Mouse (Mus musculus) neural tube, embryonic 11.5 days (tissue): Measurements from ENCODE around the gene Senp7. TPM values are rescaled to one million over a fixed set of nuclear protein-coding genes. Genes with fewer than 3 reads are reported as not detected.

Experiments used
- ATAC-seq: fragments of 200-750 bp; cut with Nextera tagmentation; 2 replicates; pipeline ENCODE4 v1.8.0; 2017; ENCODE audit warnings: moderate number of reproducible peaks, mild to moderate bottlenecking, moderate TSS enrichment, moderate library complexity; ENCODE audit not compliant: insufficient read depth, low FRiP score, low TSS enrichment
- DNase-seq: peaks from one replicate; pipeline ENCODE4 v3.0.0-alpha.2; 2015; ENCODE audit warnings: low spot score
- H3K27ac ChIP-seq: fragments of 300-500 bp; sonication (generic); 2 replicates; pipeline ENCODE4 v1.5.1; 2014; ENCODE audit warnings: low read depth, mild to moderate bottlenecking, low read length
- H3K27me3 ChIP-seq: fragments of 300-500 bp; sonication (generic); 2 replicates; pipeline ENCODE4 v1.6.1; 2014; ENCODE audit warnings: mild to moderate bottlenecking, low read length, mixed read lengths; ENCODE audit not compliant: control insufficient read depth, insufficient read depth
- H3K36me3 ChIP-seq: fragments of 300-500 bp; sonication (generic); 2 replicates; pipeline ENCODE4 v1.6.1; 2014; ENCODE audit warnings: mild to moderate bottlenecking, low read length, moderate library complexity, mixed read lengths; ENCODE audit not compliant: control insufficient read depth, insufficient read depth
- H3K4me1 ChIP-seq: fragments of 300-500 bp; sonication (generic); 2 replicates; pipeline ENCODE4 v1.6.1; 2014; ENCODE audit warnings: low read length, mixed read lengths; ENCODE audit not compliant: control insufficient read depth, insufficient read depth
- H3K4me2 ChIP-seq: fragments of 300-500 bp; sonication (generic); 2 replicates; pipeline ENCODE4 v1.6.1; 2014; ENCODE audit warnings: low read depth, mild to moderate bottlenecking, moderate library complexity
- H3K4me3 ChIP-seq: fragments of 300-500 bp; sonication (generic); 2 replicates; pipeline ENCODE4 v1.5.1; 2014; ENCODE audit warnings: low read depth, low read length
- H3K9ac ChIP-seq: fragments of 300-500 bp; sonication (generic); 2 replicates; pipeline ENCODE4 v1.6.1; 2014; ENCODE audit warnings: mild to moderate bottlenecking, low read length
- H3K9me3 ChIP-seq: fragments of 300-500 bp; sonication (generic); 2 replicates; pipeline ENCODE4 v1.6.1; 2016; ENCODE audit warnings: low read length; ENCODE audit not compliant: control insufficient read depth
- WGBS: fragments of 180-500 bp; shearing (Covaris S2); extraction: QIAGEN DNeasy Blood & Tissue Kit; methylation state at CpG from one replicate; pipeline ENCODE4 v1.1.7; 2014; 5-methylcytosine and 5-hydroxymethylcytosine counted together
- polyA plus RNA-seq: library from polyadenylated mRNA; unstranded; fragments of >200 nt; fragmentation: Nextera tagmentation; extraction: Ambion mirVana; gene quantifications from 2 replicates; pipeline ENCODE4 v1.2.1, GENCODE M21; 2014

Senp7 gene
- polyA plus RNA-seq, 1 experiment from 2014 or later: 41.7 TPM

DNA sequence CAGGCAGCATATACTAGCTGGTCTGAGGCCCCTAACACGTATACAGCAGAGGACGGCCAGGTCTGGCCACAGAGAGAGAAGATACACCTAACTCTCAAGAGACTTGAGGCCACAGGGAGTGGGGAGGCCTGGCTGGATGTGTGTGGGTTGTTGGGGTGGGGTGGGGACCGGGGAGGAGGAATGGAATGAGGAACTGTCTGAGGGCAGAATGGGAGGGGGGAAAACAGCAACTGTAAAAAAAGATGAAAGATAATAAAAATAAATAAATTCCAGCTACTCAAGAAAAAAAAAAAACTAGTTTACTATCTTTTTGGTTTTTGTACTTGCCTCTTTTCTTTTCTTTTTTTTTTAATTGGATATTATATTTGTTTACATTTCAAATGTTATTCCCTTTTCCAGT is 91.8 kb downstream of the Senp7 start:
- no peaks in the 10 kb centered on the region for H3K4me1 ChIP-seq
- no peaks in the 10 kb centered on the region for H3K9me3 ChIP-seq
- no peak overlapping the region for H3K9ac ChIP-seq
- H3K27me3 ChIP-seq: no peaks in the 10 kb centered on the region
- H3K36me3 ChIP-seq: no peaks in the 10 kb centered on the region
- no peak for ATAC-seq
- 97% methylated on average over 3 of the region's 3 CpGs for WGBS
- H3K4me2 ChIP-seq: no peak overlapping the region
- no peak for DNase-seq
- no peak overlapping the region for H3K27ac ChIP-seq
- H3K4me3 ChIP-seq: no peak overlapping the region

DNA sequence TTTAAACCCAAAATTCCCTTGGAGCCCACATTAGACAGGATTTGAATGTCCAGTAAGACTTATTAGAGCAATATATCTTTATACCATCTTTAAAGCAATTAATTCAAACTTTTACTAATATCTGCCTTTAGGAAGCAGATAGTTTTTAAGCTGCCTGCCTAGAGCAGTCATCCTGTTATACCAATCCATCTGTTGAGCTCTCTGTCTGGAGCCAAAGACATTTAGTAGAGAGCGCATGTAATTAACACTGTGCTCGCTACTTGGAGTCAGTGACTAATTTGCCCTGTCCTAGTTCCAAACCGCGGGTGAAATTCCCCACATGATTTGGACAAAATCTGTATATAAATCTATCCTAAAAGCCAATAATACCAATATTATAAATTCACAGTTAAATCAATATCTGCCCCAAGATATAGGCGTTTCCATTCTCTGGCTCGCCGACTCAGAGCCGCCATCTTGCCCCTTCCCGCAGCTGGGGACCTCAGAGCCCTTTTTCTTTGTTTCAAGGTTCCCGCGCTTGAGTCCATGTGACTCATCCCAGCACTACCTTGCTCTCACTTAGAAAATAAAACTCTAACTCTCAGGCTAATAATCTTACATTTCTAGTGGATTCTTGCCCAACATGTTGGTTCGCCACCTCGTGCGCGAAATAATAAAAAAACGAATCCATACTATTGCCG is 96.9 kb downstream of the Senp7 start:
- no peak overlapping the region for H3K27ac ChIP-seq
- WGBS: 96% methylated on average over 17 of the region's 17 CpGs
- no peaks in the 10 kb centered on the region for H3K4me1 ChIP-seq
- no peak overlapping the region for H3K4me2 ChIP-seq
- H3K27me3 ChIP-seq: no peaks in the 10 kb centered on the region
- ATAC-seq (no peak), DNase-seq (no peak)
- H3K4me3 ChIP-seq: no peak overlapping the region
- no peaks in the 10 kb centered on the region for H3K36me3 ChIP-seq
- H3K9me3 ChIP-seq: no peaks in the 10 kb centered on the region
- no peak overlapping the region for H3K9ac ChIP-seq

DNA sequence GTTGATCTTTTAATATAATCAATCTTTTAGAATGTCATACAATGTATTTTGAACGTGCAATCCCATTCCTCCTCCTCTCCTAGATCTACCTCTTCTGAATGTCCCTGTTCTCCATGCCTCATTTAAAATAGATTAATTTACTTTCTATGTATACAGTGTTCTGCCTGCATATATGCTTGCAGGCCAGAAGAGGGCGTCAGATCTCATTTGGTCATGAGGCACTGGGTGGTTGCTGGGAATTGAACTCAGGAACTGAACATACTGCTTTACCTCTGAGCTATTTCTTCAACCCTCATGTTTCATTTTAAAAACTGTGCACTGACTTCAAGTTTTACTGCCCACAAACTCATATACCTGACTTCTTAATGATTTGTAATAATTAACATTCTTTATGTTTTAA is 99.5 kb downstream of the Senp7 start:
- no peak for ATAC-seq
- DNase-seq: no peak
- Histone ChIP-seq H3K9me3 (no peaks in the 10 kb centered on the region), H3K36me3 (no peaks in the 10 kb centered on the region), H3K4me1 (no peaks in the 10 kb centered on the region), H3K27me3 (no peaks in the 10 kb centered on the region), H3K4me2 (no peak overlapping the region), H3K27ac (no peak overlapping the region), H3K4me3 (no peak overlapping the region), H3K9ac (no peak overlapping the region)
- 35% methylated on average over 2 of the region's 2 CpGs for WGBS

DNA sequence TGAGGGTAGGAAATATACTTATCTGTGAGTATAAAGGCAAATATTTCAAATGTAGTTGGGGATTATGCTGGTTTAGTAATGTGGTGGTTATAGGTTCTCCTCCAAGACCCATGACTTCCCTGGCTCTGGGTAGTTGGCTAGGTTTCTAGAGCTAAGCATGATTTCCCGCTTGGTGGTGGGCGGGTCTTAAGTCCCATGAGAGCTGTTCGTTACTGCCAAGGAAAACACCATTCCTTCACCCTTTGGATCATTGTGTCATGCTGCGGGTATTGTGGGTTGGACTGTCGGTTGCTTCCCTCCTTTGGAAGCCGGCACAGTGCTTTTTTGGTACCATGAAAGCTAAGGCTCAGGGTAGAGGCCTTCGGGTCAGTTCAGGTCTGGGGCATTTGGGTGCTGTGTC is 115.3 kb downstream of the Senp7 start:
- H3K27me3 ChIP-seq: no peaks in the 10 kb centered on the region
- WGBS: 89% methylated on average over 7 of the region's 7 CpGs
- H3K9ac ChIP-seq: no peak overlapping the region
- H3K4me3 ChIP-seq: no peak overlapping the region
- ATAC-seq (no peak), DNase-seq (no peak)
- H3K36me3 ChIP-seq: no peaks in the 10 kb centered on the region
- no peaks in the 10 kb centered on the region for H3K9me3 ChIP-seq
- no peaks in the 10 kb centered on the region for H3K4me1 ChIP-seq
- no peak overlapping the region for H3K27ac ChIP-seq
- H3K4me2 ChIP-seq: no peak overlapping the region

DNA sequence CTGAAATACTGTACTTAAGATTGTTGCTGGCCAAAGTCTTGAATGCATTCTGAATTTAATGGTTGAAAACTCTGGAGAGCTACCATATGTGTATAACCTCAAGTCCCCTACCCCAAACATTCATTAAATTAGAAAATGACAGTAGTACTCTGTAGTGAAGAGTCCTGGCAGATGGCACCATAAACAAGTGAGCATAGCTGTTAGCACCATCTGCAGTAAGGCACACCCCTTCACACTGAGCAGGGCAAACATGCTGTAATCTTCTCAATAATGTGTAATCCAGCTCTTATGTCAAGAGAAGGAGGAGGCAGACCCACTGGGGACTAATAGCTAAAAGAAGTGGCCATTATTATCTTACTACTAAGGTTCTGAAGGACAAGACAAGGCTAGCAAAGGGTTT is 122.1 kb downstream of the Senp7 start:
- Histone ChIP-seq H3K9me3 (no peaks in the 10 kb centered on the region), H3K36me3 (peaks cover 3% of the 10 kb centered on the region; the same call in 1 of the 2 replicates), H3K27ac (no peak overlapping the region), H3K4me3 (no peak overlapping the region), H3K4me2 (no peak overlapping the region), H3K9ac (no peak overlapping the region), H3K4me1 (no peaks in the 10 kb centered on the region), H3K27me3 (no peaks in the 10 kb centered on the region)
- ATAC-seq (no peak), DNase-seq (no peak)

DNA sequence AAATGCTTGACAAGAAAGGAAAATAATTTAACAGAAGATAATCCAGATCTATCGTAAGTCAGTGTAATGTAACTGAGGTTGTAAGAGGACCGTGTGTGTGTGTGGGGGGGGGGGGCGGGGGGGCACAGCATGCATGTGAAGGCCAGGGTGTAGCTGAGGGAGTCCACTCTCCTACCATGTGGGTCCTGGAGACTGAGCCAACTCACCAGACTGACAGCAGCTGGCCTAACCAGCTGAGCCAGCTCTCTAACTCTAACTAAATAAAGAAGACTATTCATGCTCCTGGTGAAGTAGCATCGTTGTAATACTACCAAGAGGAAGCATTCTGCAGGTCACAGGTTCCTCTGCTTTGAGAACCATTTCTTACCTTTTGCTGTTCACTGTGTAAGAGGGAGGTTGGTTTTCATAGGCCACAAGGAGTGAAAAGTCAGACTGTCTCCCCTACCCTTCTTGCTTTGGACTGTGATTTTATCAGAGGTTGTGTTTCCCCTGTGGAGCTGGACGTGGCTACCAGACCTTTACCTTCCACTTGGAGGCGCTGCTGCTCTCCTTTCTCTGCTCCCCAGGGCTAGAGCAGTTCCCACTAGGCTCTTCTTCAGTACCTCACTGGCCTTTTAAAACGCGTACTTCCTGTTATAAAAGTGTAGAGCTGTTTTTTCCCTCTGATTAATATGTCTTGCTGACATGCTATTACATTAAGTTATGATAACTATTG is 127.9 kb downstream of the Senp7 start:
- Histone ChIP-seq H3K27ac (no peak overlapping the region), H3K9me3 (no peaks in the 10 kb centered on the region), H3K36me3 (peaks cover 3% of the 10 kb centered on the region; the same call in 1 of the 2 replicates), H3K4me1 (no peaks in the 10 kb centered on the region), H3K9ac (no peak overlapping the region), H3K27me3 (no peaks in the 10 kb centered on the region), H3K4me3 (no peak overlapping the region), H3K4me2 (no peak overlapping the region)
- DNase-seq: peak; percentile 33
- no peak for ATAC-seq
- WGBS: 70% methylated on average over 8 of the region's 8 CpGs

DNA sequence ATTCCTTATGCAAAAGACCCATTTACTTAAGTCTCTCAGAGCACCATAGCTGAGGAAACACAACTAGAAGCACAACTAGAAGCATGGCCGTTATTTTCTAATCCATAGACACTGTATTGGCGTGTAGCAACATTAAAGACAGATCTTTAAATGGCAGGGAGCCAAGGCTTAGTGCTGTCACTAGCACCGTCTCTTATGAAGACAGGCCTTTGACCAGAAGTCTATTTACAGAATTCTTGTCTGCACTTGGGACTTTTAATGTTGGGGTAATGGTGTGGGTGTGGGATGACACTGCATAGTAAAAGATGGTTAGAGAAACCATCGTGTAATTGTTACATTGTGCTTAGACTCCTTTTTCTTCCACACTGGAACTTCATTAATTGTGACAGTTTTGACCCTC is 138.7 kb downstream of the Senp7 start:
- Histone ChIP-seq H3K9ac (no peak overlapping the region), H3K9me3 (no peaks in the 10 kb centered on the region), H3K4me2 (no peak overlapping the region), H3K27ac (no peak overlapping the region), H3K27me3 (no peaks in the 10 kb centered on the region), H3K4me1 (no peaks in the 10 kb centered on the region), H3K4me3 (no peak overlapping the region), H3K36me3 (no peaks in the 10 kb centered on the region; the same call in 1 of the 2 replicates)
- 95% methylated on average over 4 of the region's 4 CpGs for WGBS
- ATAC-seq: no peak
- DNase-seq: no peak

DNA sequence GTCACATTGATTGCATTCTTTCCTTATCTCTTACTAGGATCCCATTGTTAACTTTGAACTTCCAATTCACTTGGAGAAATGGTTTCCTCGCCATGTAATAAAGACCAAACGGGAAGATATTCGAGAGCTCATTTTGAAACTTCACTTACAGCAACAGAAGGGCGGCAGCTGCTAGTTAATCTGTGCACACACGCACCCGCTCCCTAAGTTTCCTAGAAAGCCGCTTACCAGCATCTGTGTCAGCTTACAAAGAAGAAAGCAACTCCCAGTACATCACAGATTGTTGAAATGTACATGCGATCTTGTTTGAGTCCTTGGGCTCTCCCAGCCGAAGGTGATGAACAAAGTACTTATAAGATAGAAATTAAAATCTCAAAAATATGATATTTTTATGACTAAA is 140.1 kb downstream of the Senp7 start:
- no peaks in the 10 kb centered on the region for H3K9me3 ChIP-seq
- H3K27ac ChIP-seq: no peak overlapping the region
- no peak overlapping the region for H3K9ac ChIP-seq
- H3K36me3 ChIP-seq: no peaks in the 10 kb centered on the region; the same call in 1 of the 2 replicates
- no peak for DNase-seq
- H3K4me1 ChIP-seq: no peaks in the 10 kb centered on the region
- H3K4me3 ChIP-seq: no peak overlapping the region
- H3K4me2 ChIP-seq: no peak overlapping the region
- 93% methylated on average over 9 of the region's 9 CpGs for WGBS
- H3K27me3 ChIP-seq: no peaks in the 10 kb centered on the region
- ATAC-seq: no peak

DNA sequence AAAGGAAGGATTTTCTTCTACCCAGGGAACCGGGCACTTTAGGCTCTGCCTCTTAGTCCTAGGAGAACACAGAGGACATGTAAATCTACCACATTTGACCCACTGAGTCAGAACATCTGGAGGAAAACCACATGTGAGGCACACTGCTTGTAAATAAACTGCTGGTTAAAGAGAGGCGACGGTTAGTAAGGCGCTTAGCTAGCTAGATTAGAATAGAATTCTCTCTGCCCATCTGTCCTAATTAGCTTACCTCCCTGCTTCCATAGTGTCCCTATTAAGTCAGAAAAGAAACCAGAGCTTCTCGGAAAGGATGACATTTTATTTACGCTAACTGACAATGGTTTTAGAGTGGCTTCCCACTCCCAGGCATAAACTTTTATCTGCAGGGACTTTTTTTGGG is 155.9 kb downstream of the Senp7 start, which contains the start of gene Impg2:
Gene Impg2, plus strand, starts transcription at position 263 of the 400 bp plus-strand sequence.
- WGBS: 79% methylated on average over 6 of the region's 6 CpGs
- H3K9me3 ChIP-seq: no peaks in the 10 kb centered on the region

More for the DNA sequence above, 155.9 kb downstream of the Senp7 start, which contains the start of gene Impg2:
- H3K36me3 ChIP-seq: no peaks in the 10 kb centered on the region
- no peaks in the 10 kb centered on the region for H3K27me3 ChIP-seq
- no peaks in the 10 kb centered on the region for H3K4me1 ChIP-seq
- H3K9ac ChIP-seq: no peak within 1 kb of the TSS
- no peak within 1 kb of the TSS for H3K27ac ChIP-seq
- H3K4me2 ChIP-seq: no peak within 1 kb of the TSS
- no peak within 1 kb of the TSS for H3K4me3 ChIP-seq
- no peak for DNase-seq
- ATAC-seq: no peak
